Mouse (Mus musculus) liver, adult 2 months (tissue): ENCODE data around the gene Defb26.

Experiments used
- CTCF ChIP-seq: fragments of 200-500 bp; IDR thresholded peaks from 2 replicates; pipeline ENCODE4 v1.5.1; 2011; ENCODE audit warnings: low read depth, low read length, control low read depth
- POLR2A ChIP-seq: fragments of 200-500 bp; IDR thresholded peaks from 2 replicates; pipeline ENCODE4 v1.6.1; 2011; ENCODE audit warnings: low read length, control low read depth; ENCODE audit not compliant: insufficient read depth; ENCODE audit errors: extremely low read depth

- TF ChIP-seq CTCF: no peak
- TF ChIP-seq POLR2A: no peak
Observed at GRCm38 (mm10) chr2:152472434-152472833, 39.1 kb downstream of the Defb26 start.
